Mouse (Mus musculus) forebrain, embryonic 16.5 days (tissue): ENCODE results near the gene Arpc5. TPM values are rescaled to one million over a fixed set of nuclear protein-coding genes. Genes with fewer than 3 reads are reported as not detected.

Experiments
- ATAC-seq: fragments of 200-750 bp; cut with Nextera tagmentation; 2 replicates; pipeline ENCODE4 v1.8.0; 2017; ENCODE audit warnings: mild to moderate bottlenecking, moderate library complexity
- H3K27ac ChIP-seq: fragments of 300-500 bp; sonication (generic); 2 replicates; pipeline ENCODE4 v1.5.1; 2014; ENCODE audit warnings: low read length, control low read depth
- H3K27me3 ChIP-seq: fragments of 300-500 bp; sonication (generic); replicated peaks from 2 replicates; pipeline ENCODE4 v1.6.1; 2014; ENCODE audit warnings: low read length; ENCODE audit not compliant: control insufficient read depth, insufficient read depth
- H3K36me3 ChIP-seq: fragments of 300-500 bp; sonication (generic); 2 replicates; pipeline ENCODE4 v1.6.1; 2014; ENCODE audit not compliant: control insufficient read depth, insufficient read depth
- H3K4me1 ChIP-seq: fragments of 300-500 bp; sonication (generic); replicated peaks from 2 replicates; pipeline ENCODE4 v1.6.1; 2014; ENCODE audit warnings: low read length; ENCODE audit not compliant: control insufficient read depth, insufficient read depth
- H3K4me2 ChIP-seq: fragments of 300-500 bp; sonication (generic); 2 replicates; pipeline ENCODE4 v1.6.1; 2014; ENCODE audit warnings: mild to moderate bottlenecking, low read length, control low read depth
- H3K4me3 ChIP-seq: fragments of 300-500 bp; sonication (generic); replicated peaks from 2 replicates; pipeline ENCODE4 v1.5.1; 2014; ENCODE audit warnings: mild to moderate bottlenecking, low read length, control low read depth
- H3K9ac ChIP-seq: fragments of 300-500 bp; sonication (generic); replicated peaks from 2 replicates; pipeline ENCODE4 v1.6.1; 2014; ENCODE audit warnings: low read depth, low read length, control low read depth
- H3K9me3 ChIP-seq: fragments of 300-500 bp; sonication (generic); 2 replicates; pipeline ENCODE4 v1.6.1; 2016; ENCODE audit warnings: low read length; ENCODE audit not compliant: control insufficient read depth
- WGBS: fragments of 180-500 bp; shearing (Covaris S2); extraction: QIAGEN DNeasy Blood & Tissue Kit; methylation state at CpG from one replicate; pipeline ENCODE4 v1.1.7; 2014; 5-methylcytosine and 5-hydroxymethylcytosine counted together
- polyA plus RNA-seq: library from polyadenylated mRNA; unstranded; fragments of >200 nt; fragmentation: Nextera tagmentation; extraction: Ambion mirVana; gene quantifications from 2 replicates; pipeline ENCODE4 v1.2.1, GENCODE M21; 2015

Arpc5 gene
- polyA plus RNA-seq, result 415 and 448 TPM in 2 replicates

- WGBS, result under 1% methylated on average over 72 of the region's 86 CpGs
- 0 out of 2 replicates have a peak, but pooled peaks cover 2% of the 10 kb centered on the region for H3K36me3 ChIP-seq
- H3K9me3 ChIP-seq, result no peaks in the 10 kb centered on the region
- H3K4me2 ChIP-seq, result peak within 1 kb of the TSS; percentile 78
- peaks cover 10% of the 10 kb centered on the region for H3K4me1 ChIP-seq
- H3K27ac ChIP-seq, result peak within 1 kb of the TSS; percentile 88
- peak within 1 kb of the TSS; percentile 88 for H3K4me3 ChIP-seq
- H3K9ac ChIP-seq, result peak within 1 kb of the TSS; percentile 97
- H3K27me3 ChIP-seq, result no peaks in the 10 kb centered on the region
- ATAC-seq, result peak; percentile 98
Measured at GRCm38 (mm10) chr1:152766032-152766772, at the start of gene Arpc5, which contains the start of gene Rgl1. Gene Arpc5 (plus strand): TSS chr1:152766542. Gene Rgl1 (minus strand): TSS chr1:152766351.

- Histone ChIP-seq H3K4me1 (peaks cover 2% of the 10 kb centered on the region; the same call in 1 of the 2 replicates), H3K36me3 (no peaks in the 10 kb centered on the region), H3K4me3 (no peak overlapping the region), H3K27ac (no peak overlapping the region), H3K4me2 (no peak overlapping the region), H3K9ac (no peak overlapping the region), H3K9me3 (no peaks in the 10 kb centered on the region), H3K27me3 (no peaks in the 10 kb centered on the region)
- WGBS, result 94% methylated on average over 1 of the region's 1 CpGs
- no peak for ATAC-seq
Measured at GRCm38 (mm10) chr1:152717329-152717728, 49.0 kb upstream of the Arpc5 start.

- Histone ChIP-seq H3K9me3 (no peaks in the 10 kb centered on the region), H3K4me1 (peaks cover 2% of the 10 kb centered on the region; the same call in 1 of the 2 replicates), H3K27me3 (no peaks in the 10 kb centered on the region), H3K4me2 (no peak overlapping the region), H3K4me3 (no peak overlapping the region), H3K36me3 (no peaks in the 10 kb centered on the region), H3K9ac (no peak overlapping the region), H3K27ac (no peak overlapping the region)
- whole genome bisulfite sequencing, result 63% methylated on average over 6 of the region's 6 CpGs
- ATAC-seq, result no peak
Measured at GRCm38 (mm10) chr1:152718200-152718599, 48.1 kb upstream of the Arpc5 start.

- ATAC-seq, result no peak
- Histone ChIP-seq H3K27ac (no peak overlapping the region), H3K9ac (no peak overlapping the region), H3K4me1 (no peaks in the 10 kb centered on the region; the same call in 1 of the 2 replicates), H3K36me3 (no peaks in the 10 kb centered on the region), H3K9me3 (no peaks in the 10 kb centered on the region), H3K27me3 (no peaks in the 10 kb centered on the region), H3K4me2 (no peak overlapping the region), H3K4me3 (no peak overlapping the region)
- 90% methylated on average over 4 of the region's 4 CpGs for WGBS
Measured at GRCm38 (mm10) chr1:152720969-152721368, 45.4 kb upstream of the Arpc5 start.

- Histone ChIP-seq H3K4me2 (no peak overlapping the region), H3K27ac (no peak overlapping the region), H3K9me3 (no peaks in the 10 kb centered on the region), H3K36me3 (no peaks in the 10 kb centered on the region), H3K4me3 (no peak overlapping the region), H3K9ac (no peak overlapping the region), H3K27me3 (no peaks in the 10 kb centered on the region), H3K4me1 (no peaks in the 10 kb centered on the region; the same call in 1 of the 2 replicates)
- no peak for ATAC-seq
- 81% methylated on average over 11 of the region's 11 CpGs for WGBS
Measured at GRCm38 (mm10) chr1:152721535-152722198, 44.7 kb upstream of the Arpc5 start.

- Histone ChIP-seq H3K4me3 (no peak overlapping the region), H3K4me2 (no peak overlapping the region), H3K4me1 (no peaks in the 10 kb centered on the region), H3K9me3 (no peaks in the 10 kb centered on the region), H3K27ac (no peak overlapping the region), H3K36me3 (no peaks in the 10 kb centered on the region), H3K27me3 (no peaks in the 10 kb centered on the region), H3K9ac (no peak overlapping the region)
- no peak for ATAC-seq
Measured at GRCm38 (mm10) chr1:152724286-152724685, 42.1 kb upstream of the Arpc5 start.

GRCm38 (mm10) chr1:152726095-152726494 lies 40.2 kb upstream of the Arpc5 start:
- H3K4me2 ChIP-seq, result no peak overlapping the region
- no peak overlapping the region for H3K9ac ChIP-seq
- no peak overlapping the region for H3K27ac ChIP-seq
- H3K27me3 ChIP-seq, result no peaks in the 10 kb centered on the region
- ATAC-seq, result no peak
- 84% methylated on average over 3 of the region's 3 CpGs for WGBS
- H3K9me3 ChIP-seq, result no peaks in the 10 kb centered on the region
- no peaks in the 10 kb centered on the region for H3K4me1 ChIP-seq
- no peaks in the 10 kb centered on the region for H3K36me3 ChIP-seq
- H3K4me3 ChIP-seq, result no peak overlapping the region

GRCm38 (mm10) chr1:152727604-152728236 lies 38.6 kb upstream of the Arpc5 start:
- Histone ChIP-seq H3K36me3 (no peaks in the 10 kb centered on the region), H3K4me1 (no peaks in the 10 kb centered on the region), H3K27ac (no peak overlapping the region), H3K4me2 (no peak overlapping the region), H3K4me3 (no peak overlapping the region), H3K27me3 (no peaks in the 10 kb centered on the region), H3K9me3 (no peaks in the 10 kb centered on the region), H3K9ac (no peak overlapping the region)
- ATAC-seq, result no peak
- 66% methylated on average over 4 of the region's 5 CpGs for WGBS

GRCm38 (mm10) chr1:152738793-152739192 lies 27.5 kb upstream of the Arpc5 start:
- Histone ChIP-seq H3K9me3 (no peaks in the 10 kb centered on the region), H3K9ac (no peak overlapping the region), H3K27ac (no peak overlapping the region), H3K36me3 (no peaks in the 10 kb centered on the region), H3K4me2 (no peak overlapping the region), H3K4me1 (no peaks in the 10 kb centered on the region), H3K27me3 (no peaks in the 10 kb centered on the region), H3K4me3 (no peak overlapping the region)
- no peak for ATAC-seq
- WGBS, result 93% methylated on average over 9 of the region's 9 CpGs
